Mouse (Mus musculus) testis, adult 2 months (tissue): ENCODE measurements around the gene Fto.

ENCODE experiments used
- CTCF ChIP-seq: fragments of 200-500 bp; IDR thresholded peaks from 2 replicates; pipeline ENCODE4 v1.5.1; 2012; ENCODE audit warnings: low read depth, mild to moderate bottlenecking, inconsistent platforms, low read length, moderate library complexity; ENCODE audit not compliant: control insufficient read depth, insufficient read depth, insufficient replicate concordance
- POLR2A ChIP-seq: fragments of 200-500 bp; IDR thresholded peaks from 2 replicates; pipeline ENCODE4 v1.6.1; 2012; ENCODE audit warnings: low read depth, mild to moderate bottlenecking, inconsistent platforms, low read length, moderate library complexity; ENCODE audit not compliant: control insufficient read depth

DNA sequence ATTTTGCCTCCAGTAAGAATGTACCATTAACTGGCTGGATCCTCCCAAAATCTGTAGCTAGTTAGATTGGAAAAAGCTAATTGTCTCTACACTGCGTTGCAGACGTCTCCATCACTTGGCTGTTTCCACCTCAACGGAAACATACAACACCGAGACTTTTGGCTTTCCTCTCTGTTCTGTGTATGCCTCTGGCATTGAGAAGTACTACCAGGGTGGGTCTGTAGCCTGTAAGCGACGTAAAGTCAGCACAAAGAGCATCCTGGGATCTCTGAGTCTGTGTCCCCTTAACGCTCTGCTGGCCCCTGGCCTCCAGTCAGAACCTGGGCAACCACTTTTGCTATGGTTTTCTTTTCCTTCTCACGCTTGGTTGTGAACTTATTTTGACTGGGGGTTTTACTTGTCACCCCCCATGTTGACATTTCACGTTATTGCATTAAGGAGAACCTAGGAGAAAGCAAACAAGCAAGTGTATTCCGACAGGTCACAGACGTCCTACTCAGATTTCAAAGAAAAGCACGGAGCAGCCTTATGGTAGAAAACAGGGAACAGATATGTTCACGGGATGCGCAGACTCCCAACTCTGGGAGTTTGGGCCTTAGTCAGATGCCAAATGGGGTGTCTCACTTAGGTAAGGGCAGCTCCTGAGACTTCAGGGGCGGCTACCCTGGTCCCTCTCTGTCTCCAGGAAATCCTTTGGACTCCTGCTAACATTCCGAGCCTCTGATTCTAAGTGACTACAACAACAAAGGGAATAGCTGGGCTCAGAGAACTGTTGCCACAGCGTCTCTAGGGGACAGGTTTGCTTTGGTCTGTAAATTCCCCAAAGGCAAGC lies 263.0 kb downstream of the Fto start:
- TF ChIP-seq POLR2A, result no peak
- no peak for TF ChIP-seq CTCF
